ENCODE assay signal across 29 mouse cellular contexts in the genomic region with DNA sequence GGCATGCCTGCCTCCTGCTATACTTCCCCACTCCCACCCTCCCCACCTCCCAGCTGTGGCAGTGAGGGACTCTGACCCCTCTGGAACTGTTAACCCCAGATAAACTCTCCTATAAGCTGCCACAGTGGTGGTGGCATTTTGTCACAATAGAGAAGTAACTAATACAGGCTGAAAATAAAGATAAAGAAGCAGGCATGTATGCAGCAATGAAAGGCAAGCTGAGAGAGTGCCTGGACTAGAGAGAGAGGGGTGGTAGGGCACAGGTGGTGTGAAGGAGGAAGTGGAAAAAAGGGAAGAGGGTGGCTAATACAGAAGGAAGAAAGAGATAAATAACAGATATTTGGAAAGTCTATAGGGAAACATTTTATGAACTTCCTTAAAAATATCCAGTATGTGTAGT.
"Had no signal": no experiment of that assay in that cellular context is flagged by ENCODE, and none has a peak within 500 bp of the region (broad histone marks: within the 10 kb centered on the region; RNA-seq: fewer than 3 reads in every experiment).

No protein-coding gene starts in this region.

- H3K27me3 ChIP-seq: heart, embryonic 12.5 days; heart, embryonic 13.5 days; heart, embryonic 15.5 days; hindbrain, embryonic 12.5 days; hindbrain, embryonic 13.5 days; hindbrain, embryonic 15.5 days; intestine, embryonic 15.5 days; kidney, embryonic 15.5 days had no signal

- DNase-seq: heart, postnatal 14 days; heart, postnatal 36 days; heart, postnatal 4 days; kidney, adult 11 months; kidney, adult 2 months; kidney, adult 8-10 months; kidney, adult 9 months; kidney, postnatal 10 days; kidney, postnatal 14 days; kidney, postnatal 25 days; kidney, postnatal 36 days; kidney, postnatal 4 days; layer of hippocampus, adult 9-11 months; layer of hippocampus, postnatal 36 days had no signal

- H3K27ac ChIP-seq: heart, embryonic 10.5 days; heart, embryonic 13.5 days; heart, embryonic 15.5 days; hindbrain, embryonic 10.5 days; hindbrain, embryonic 12.5 days; hindbrain, embryonic 13.5 days; hindbrain, embryonic 14.5 days; hindbrain, embryonic 15.5 days; hindbrain, postnatal 0 days; intestine, embryonic 15.5 days; kidney, embryonic 15.5 days; kidney, postnatal 0 days; layer of hippocampus, adult 2 months; left cerebral cortex, adult 2 months had no signal

- H3K4me3 ChIP-seq: heart, embryonic 10.5 days; heart, embryonic 12.5 days; heart, embryonic 13.5 days; heart, embryonic 15.5 days; hindbrain, embryonic 10.5 days; hindbrain, embryonic 12.5 days; hindbrain, embryonic 13.5 days; hindbrain, embryonic 15.5 days; intestine, embryonic 15.5 days; kidney, embryonic 15.5 days; layer of hippocampus, adult 2 months; left cerebral cortex, adult 2 months had no signal

- H3K9ac ChIP-seq: heart, embryonic 12.5 days; heart, embryonic 13.5 days; heart, embryonic 15.5 days; hindbrain, embryonic 12.5 days; hindbrain, embryonic 13.5 days; hindbrain, embryonic 14.5 days; hindbrain, embryonic 15.5 days; intestine, embryonic 15.5 days; kidney, embryonic 15.5 days had no signal

- H3K4me1 ChIP-seq: heart, embryonic 10.5 days; heart, embryonic 12.5 days; heart, embryonic 13.5 days; heart, embryonic 15.5 days; hindbrain, embryonic 10.5 days; hindbrain, embryonic 12.5 days; hindbrain, embryonic 13.5 days; hindbrain, embryonic 15.5 days; intestine, embryonic 15.5 days; kidney, embryonic 15.5 days had no signal

- H3K36me3 ChIP-seq: heart, embryonic 10.5 days; heart, embryonic 12.5 days; heart, embryonic 13.5 days; heart, embryonic 15.5 days; hindbrain, embryonic 10.5 days; hindbrain, embryonic 12.5 days; hindbrain, embryonic 13.5 days; hindbrain, embryonic 15.5 days; intestine, embryonic 15.5 days; kidney, embryonic 15.5 days had no signal

- H3K9me3 ChIP-seq: heart, embryonic 10.5 days; heart, embryonic 12.5 days; heart, embryonic 13.5 days; heart, embryonic 15.5 days; hindbrain, embryonic 10.5 days; hindbrain, embryonic 12.5 days; hindbrain, embryonic 13.5 days; hindbrain, embryonic 15.5 days; intestine, embryonic 15.5 days; kidney, embryonic 15.5 days had no signal
